Mouse (Mus musculus): ENCODE data around the gene Ttll11. TPM values are rescaled to one million over a fixed set of nuclear protein-coding genes. Genes with fewer than 3 reads are reported as not detected.

Gene Ttll11
- polyA plus RNA-seq, 1 experiment, result 1.4 TPM

DNA sequence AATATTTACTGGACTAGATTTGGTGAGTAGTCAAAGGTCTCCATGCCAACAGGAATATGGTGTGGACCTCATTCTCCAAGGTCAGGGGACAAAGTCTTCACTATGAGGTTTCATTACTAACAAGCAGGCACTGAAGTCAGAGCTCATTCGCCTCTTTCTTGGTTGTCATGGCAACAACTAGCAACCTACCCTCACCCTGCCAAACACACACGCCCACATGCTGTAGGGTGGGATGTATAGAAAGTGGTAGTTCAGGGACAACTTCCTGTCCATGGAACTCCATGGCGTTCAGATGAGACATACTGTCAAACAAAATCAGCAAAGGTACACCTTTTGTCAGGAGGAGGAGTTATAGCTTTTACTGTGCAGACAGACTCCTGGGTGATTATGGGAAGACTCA, 170.6 kb downstream of the Ttll11 start:
- TF ChIP-seq GATA1 (IDR thresholded peaks at IDR 0.05; ENCODE audit: low read length), result no peak

- no peak for TF ChIP-seq GATA1 (IDR thresholded peaks at IDR 0.05; ENCODE audit: low read length)
Observed at GRCm38 (mm10) chr2:35805881-35806280, 173.8 kb downstream of the Ttll11 start.

- TF ChIP-seq GATA1 (IDR thresholded peaks at IDR 0.05; ENCODE audit: low read length), result no peak
Observed at GRCm38 (mm10) chr2:35803095-35803494, 176.6 kb downstream of the Ttll11 start.

DNA sequence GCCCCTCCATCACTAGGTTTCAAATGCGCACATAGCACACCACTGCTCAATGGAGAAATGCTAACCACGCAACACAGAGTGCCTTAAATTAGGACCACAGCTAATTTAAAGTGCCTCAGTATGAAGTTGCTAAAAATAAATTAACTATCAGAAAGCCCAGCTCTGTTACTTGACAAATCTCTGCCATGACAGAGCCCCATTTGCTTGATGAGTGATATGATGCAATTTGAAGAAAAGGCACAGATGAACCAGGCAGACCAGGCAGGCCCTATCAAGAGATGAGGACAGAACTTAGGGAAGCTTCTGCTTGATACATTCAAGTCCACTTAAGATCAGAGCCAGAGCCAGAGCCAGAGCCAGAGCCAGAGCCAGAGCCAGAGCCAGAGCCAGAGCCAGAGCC, 178.0 kb downstream of the Ttll11 start:
- TF ChIP-seq GATA1 (IDR thresholded peaks at IDR 0.05; ENCODE audit: low read length), result no peak

DNA sequence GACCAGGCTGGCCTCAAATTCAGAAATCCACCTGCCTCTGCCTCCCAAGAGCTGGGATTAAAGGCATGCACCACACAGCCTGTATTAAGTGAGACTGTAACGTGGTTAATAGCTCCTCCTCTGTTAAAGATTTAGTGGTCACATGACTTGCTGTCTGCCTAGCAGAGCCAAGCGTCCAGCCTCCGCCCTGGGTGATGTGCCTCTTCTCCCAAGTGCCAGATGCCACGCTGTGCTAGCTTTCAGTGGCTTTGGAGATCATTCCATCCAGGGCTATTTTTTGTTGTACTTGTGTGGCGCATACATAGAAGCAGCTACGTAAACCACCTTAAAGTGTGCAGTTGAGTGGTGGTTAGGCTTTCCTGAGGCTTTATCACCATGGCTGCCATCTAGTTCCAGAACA, 180.6 kb downstream of the Ttll11 start:
- TF ChIP-seq GATA1 (IDR thresholded peaks at IDR 0.05; ENCODE audit: low read length), result no peak

DNA sequence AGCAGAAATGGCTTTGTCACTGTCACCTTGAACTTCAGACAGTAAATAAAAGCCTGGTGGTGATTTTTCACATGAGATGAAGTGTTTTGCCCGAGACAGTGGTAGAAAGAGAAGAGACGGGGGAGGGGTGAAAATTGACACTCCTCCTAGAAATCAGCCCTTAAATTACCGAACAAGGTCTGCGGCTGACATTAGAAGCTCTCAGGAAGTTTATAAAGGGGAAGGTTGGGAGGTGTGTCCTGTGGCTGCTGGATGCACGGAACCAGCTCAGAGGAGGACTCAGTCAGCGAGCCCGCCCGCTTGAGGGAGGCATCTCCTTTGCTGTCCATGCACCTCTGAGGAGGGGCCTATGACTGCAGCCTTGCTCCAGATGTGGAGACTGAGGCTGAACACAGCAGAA, 181.7 kb downstream of the Ttll11 start:
- TF ChIP-seq GATA1 (IDR thresholded peaks at IDR 0.05; ENCODE audit: low read length), result no peak

DNA sequence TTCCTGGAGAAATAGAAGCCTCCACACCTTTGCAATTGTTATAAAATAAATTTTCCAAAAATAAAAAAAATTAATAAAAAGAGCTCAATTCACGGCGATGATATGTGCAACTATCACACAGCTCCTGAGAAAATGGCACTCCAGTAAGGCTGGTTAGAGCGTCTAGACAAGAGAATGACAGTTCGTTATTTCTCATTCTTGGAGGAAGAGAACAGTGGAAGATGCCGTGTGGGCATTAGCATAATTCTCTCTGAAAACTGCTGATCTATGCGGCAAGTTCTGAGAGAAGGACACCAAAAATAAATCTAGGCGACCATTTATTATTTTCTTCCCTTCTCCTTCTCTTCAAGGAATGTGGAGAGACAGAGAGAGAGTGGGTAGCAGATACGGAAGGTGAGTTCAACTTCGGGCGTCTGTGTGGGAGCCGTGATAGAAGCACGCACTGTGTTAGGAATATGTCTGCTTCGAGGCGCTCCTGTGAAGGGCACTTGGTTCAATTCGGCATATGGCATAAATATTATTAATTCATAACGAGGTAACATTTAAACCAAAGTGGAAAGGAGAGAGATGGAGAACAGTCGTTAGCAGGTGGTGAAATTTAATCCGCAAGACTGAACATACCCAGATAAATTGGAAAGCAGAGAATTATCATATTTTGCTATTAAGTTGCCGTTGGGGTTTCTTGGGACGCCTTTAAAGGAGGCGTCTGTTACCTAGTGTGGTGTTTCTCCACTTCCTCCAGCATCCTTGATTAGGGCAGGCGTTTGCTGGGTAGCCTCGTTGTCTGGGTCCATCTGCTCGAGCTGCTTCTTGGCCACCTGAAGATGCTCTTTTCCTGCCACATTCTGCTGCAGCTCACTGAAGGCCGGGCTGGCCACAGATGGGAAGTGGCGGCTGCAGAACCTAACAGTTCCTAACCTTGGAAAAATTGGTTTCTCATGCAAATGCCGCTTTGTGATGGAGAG, 190.1 kb downstream of the Ttll11 start:
- TF ChIP-seq GATA1 (IDR thresholded peaks at IDR 0.05; ENCODE audit: low read length), result no peak

DNA sequence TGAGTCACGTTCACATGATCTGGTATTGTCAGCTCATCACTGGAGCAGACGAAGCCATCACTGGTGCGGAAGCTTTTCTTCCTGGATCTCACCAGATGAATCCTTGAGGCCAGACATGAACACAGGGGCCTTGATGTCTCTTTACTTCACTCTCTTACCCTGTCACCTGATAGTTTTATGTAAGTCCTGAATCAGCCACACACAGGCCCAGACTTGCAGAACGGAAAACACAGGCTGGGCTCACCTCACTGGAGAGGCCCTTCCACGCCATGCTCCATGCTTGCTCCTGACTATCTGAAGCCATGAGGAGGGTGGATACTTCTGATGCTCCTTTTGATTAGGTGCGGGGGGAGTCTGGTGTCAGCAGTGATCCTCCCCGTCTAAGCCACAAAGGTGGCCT, 193.8 kb downstream of the Ttll11 start:
- no peak for TF ChIP-seq GATA1 (IDR thresholded peaks at IDR 0.05; ENCODE audit: low read length)

DNA sequence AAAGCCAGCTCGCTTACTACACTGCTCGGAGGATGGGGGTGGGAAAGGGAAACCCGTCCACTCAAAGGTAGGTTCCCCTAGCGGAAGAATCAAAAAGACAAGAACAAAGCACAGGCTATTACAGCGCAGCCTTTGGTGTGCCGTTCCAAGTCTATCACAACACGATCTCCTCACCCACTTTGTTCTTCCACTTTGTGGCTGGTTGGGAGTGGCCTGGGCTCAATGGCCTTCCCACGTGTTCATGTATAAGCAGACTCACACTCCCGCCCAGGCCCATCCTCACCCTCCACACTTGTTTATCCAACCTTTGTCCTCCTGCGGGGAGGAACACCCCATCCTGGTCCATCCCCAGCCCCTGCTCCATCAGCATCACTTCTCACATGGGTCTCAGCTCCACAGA, 196.3 kb downstream of the Ttll11 start:
- TF ChIP-seq GATA1 (IDR thresholded peaks at IDR 0.05; ENCODE audit: low read length), result no peak

DNA sequence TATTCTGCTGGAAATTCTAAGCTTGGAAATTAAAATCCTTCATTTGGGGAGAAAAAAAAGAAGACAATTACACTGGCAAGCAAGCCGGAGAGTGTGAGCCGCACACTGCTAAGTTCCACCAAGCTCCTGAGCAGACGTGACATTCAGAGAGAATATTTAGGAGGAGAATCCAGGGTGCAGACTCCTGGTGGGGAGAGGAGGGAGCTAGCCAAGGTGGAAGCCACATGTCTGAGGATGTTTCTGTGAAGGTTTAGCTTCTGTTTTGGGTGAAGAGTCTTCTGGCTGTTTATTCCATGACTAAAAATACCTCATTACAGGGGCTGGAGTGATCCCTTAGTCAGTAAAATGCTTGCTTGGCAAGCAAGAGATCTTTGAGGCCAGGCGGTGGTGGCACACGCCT, 200.4 kb downstream of the Ttll11 start:
- TF ChIP-seq GATA1 (IDR thresholded peaks at IDR 0.05; ENCODE audit: low read length), result no peak

DNA sequence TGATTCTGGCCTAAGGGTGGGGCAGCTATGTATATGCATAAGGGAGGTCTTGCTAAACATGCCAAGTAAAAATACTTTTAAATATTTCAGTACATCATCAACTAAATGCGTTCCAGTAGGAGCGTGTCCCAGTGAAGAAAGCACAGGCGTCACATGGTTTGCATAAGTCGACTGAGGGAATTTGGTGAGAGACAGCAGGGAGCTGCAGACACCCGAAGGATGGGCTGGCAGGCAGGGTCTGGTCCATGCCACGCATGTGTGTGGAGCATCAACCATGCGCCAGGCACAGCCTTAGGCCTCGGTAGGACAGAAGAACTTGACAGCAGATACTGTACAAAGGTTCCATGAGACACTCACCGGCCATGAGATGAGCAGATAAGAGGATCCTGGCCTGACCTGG, 202.8 kb downstream of the Ttll11 start:
- TF ChIP-seq GATA1 (IDR thresholded peaks at IDR 0.05; ENCODE audit: low read length), result no peak

DNA sequence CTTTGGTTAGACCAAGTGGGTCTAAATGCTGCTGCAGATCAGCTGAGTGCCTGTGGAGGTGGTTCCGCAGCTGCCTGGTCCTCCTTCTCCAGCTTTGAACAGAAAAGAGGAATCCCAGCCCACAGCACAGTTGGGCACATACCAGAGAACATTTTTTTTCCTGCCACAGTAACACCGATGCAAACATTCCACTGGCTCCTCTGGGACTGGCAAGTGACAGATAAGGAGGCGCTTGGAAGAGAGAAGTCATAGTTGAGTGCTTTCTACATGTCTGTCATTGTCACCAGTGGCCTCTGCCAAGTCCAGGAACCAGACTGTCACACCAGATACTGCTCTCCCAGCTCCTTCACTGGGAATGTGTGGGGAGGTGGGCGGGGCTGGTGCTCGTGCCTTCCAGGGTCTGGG, 204.1 kb downstream of the Ttll11 start:
- no peak for TF ChIP-seq GATA1 (IDR thresholded peaks at IDR 0.05; ENCODE audit: low read length)

GRCm38 (mm10) chr2:35770541-35770940, 209.2 kb downstream of the Ttll11 start:
- TF ChIP-seq GATA1 (IDR thresholded peaks at IDR 0.05; ENCODE audit: low read length), result no peak

- no peak for TF ChIP-seq GATA1 (IDR thresholded peaks at IDR 0.05; ENCODE audit: low read length)
Observed at GRCm38 (mm10) chr2:35769398-35769797, 210.3 kb downstream of the Ttll11 start.

DNA sequence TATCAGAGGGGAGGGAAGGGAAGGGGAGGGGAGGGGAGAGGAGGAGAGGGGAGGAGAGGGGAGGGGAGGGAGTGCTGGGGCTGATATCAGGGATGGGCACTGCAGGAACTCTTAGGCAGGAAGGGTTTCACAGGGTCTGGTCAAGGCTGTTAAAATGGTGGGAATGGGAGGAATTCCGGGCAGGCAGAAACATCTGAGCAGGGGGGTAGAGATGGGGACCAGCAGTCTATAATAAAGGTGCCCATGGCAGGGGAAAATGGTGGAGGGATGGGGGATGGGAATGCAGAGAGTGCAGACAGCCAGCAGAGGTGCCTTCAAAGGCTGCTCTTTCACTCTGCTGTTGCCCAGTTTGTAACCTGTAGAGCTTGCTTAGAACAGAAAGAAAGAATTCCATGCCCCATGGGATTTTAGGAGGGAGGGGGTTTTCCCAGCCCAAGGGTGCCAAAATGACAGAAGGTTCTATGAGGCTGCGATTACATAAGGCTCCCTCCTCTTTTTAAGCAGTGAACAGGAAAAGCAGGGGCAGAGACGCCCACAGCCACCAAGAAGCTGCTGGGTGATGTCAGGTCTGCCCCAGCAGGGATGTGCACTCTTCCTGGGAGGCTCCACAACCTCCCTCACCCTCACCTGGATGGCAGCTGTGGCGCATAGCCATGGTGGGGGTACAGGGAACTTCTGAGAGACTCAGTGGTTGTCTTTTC, 211.0 kb downstream of the Ttll11 start:
- TF ChIP-seq GATA1 (IDR thresholded peaks at IDR 0.05; ENCODE audit: low read length), result no peak

DNA sequence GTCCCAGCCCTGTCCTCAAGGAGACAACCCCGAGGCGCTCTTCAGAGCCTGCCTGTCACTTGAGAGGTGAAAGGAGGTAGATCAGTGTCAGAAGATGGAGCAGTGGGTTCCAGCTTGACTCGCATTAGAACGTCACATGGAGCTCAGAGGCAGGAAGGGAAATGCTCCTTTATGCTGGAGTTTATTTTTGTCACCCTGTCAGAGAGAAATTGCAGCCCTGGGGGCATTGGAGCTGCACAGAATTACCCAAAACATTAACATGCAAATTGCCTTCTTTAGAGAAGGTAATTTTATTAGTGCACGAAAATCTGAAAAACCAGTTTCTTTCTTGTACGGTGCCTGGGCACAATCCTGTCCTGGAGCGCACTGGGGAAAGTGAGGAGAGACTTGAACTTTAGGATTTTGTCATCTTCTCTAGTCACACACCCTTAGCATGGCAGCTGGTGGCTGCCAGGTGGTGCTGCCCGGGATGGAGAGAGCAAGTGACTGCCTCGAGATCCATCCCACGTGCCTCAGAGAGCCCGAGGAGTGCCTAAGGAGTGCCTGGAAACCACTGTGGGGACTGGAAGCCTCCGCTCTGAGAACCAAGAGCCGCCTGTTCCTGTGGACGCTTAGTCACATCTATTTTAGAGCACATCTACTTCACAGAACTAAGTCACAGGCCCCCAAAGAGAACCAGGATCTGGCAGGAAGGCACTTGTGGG, 211.7 kb downstream of the Ttll11 start:
- TF ChIP-seq GATA1 (IDR thresholded peaks at IDR 0.05; ENCODE audit: low read length), result no peak

All from G1E-ER4 (cell line).